Mouse (Mus musculus) liver, embryonic 13.5 days (tissue): ENCODE measurements around the gene Sparcl1. TPM values are rescaled to one million over a fixed set of nuclear protein-coding genes. Genes with fewer than 3 reads are reported as not detected.

Experiments used
- ATAC-seq: fragments of 200-750 bp; cut with Nextera tagmentation; 2 replicates; pipeline ENCODE4 v1.8.0; 2017; ENCODE audit warnings: low read depth, mild to moderate bottlenecking, moderate number of reproducible peaks, moderate library complexity
- DNase-seq: peaks from one replicate; pipeline ENCODE4 v3.0.0; 2022
- H3K27ac ChIP-seq: fragments of 300-500 bp; sonication (generic); 2 replicates; pipeline ENCODE4 v1.5.1; 2015; ENCODE audit warnings: moderate library complexity, mild to moderate bottlenecking, inconsistent platforms
- H3K27me3 ChIP-seq: fragments of 300-500 bp; sonication (generic); 2 replicates; pipeline ENCODE4 v1.6.1; 2015; ENCODE audit warnings: mild to moderate bottlenecking, inconsistent platforms
- H3K36me3 ChIP-seq: fragments of 300-500 bp; sonication (generic); 2 replicates; pipeline ENCODE4 v1.6.1; 2015; ENCODE audit warnings: mild to moderate bottlenecking, inconsistent platforms
- H3K4me1 ChIP-seq: fragments of 300-500 bp; sonication (generic); replicated peaks from 2 replicates; pipeline ENCODE4 v1.6.1; 2015; ENCODE audit warnings: inconsistent platforms
- H3K4me2 ChIP-seq: fragments of 300-500 bp; sonication (generic); 2 replicates; pipeline ENCODE4 v1.6.1; 2015; ENCODE audit warnings: inconsistent platforms, mild to moderate bottlenecking, moderate library complexity
- H3K4me3 ChIP-seq: fragments of 300-500 bp; sonication (generic); replicated peaks from 2 replicates; pipeline ENCODE4 v1.5.1; 2015; ENCODE audit warnings: mild to moderate bottlenecking, inconsistent platforms
- H3K9ac ChIP-seq: fragments of 300-500 bp; sonication (generic); 2 replicates; pipeline ENCODE4 v1.6.1; 2015; ENCODE audit warnings: mild to moderate bottlenecking, inconsistent platforms
- H3K9me3 ChIP-seq: fragments of 300-500 bp; sonication (generic); replicated peaks from 2 replicates; pipeline ENCODE4 v1.6.1; 2016; ENCODE audit warnings: inconsistent platforms
- WGBS: fragments of 180-500 bp; shearing (Covaris S2); methylation state at CpG from one replicate; pipeline ENCODE4 v1.1.7; 2015; ENCODE audit not compliant: insufficient replicate concordance; 5-methylcytosine and 5-hydroxymethylcytosine counted together
- polyA plus RNA-seq: library from polyadenylated mRNA; unstranded; fragments of >200 nt; fragmentation: Nextera tagmentation; extraction: Ambion mirVana; gene quantifications from 2 replicates; pipeline ENCODE4 v1.2.1, GENCODE M21; 2015

The Sparcl1 gene
- polyA plus RNA-seq, 1 experiment from 2014 or later: 2.0 TPM

GRCm38 (mm10) chr5:104085366-104085765 is 28.2 kb downstream of the Sparcl1 start:
- H3K4me3 ChIP-seq: no peak overlapping the region
- no peak overlapping the region for H3K27ac ChIP-seq
- WGBS: 70% methylated on average over 9 of the region's 9 CpGs

GRCm38 (mm10) chr5:104080736-104081135 is 32.8 kb downstream of the Sparcl1 start:
- Histone ChIP-seq H3K27ac (no peak overlapping the region), H3K9ac (no peak overlapping the region), H3K4me2 (no peak overlapping the region), H3K27me3 (peaks cover 30% of the 10 kb centered on the region), H3K4me1 (no peaks in the 10 kb centered on the region), H3K36me3 (no peaks in the 10 kb centered on the region), H3K9me3 (no peaks in the 10 kb centered on the region), H3K4me3 (no peak overlapping the region)
- no peak for ATAC-seq
- WGBS: 61% methylated on average over 6 of the region's 6 CpGs
- DNase-seq: no peak

More at GRCm38 (mm10) chr5:104085366-104085765, 28.2 kb downstream of the Sparcl1 start:
- Histone ChIP-seq H3K4me1 (no peaks in the 10 kb centered on the region), H3K36me3 (no peaks in the 10 kb centered on the region), H3K4me2 (no peak overlapping the region), H3K9ac (no peak overlapping the region), H3K27me3 (no peaks in the 10 kb centered on the region), H3K9me3 (no peaks in the 10 kb centered on the region)
- DNase-seq (no peak), ATAC-seq (no peak)

- DNase-seq (no peak), ATAC-seq (no peak)
- H3K27me3 ChIP-seq: peaks cover 43% of the 10 kb centered on the region
- H3K36me3 ChIP-seq: no peaks in the 10 kb centered on the region
- no peak within 1 kb of the TSS for H3K4me2 ChIP-seq
- peaks cover 4% of the 10 kb centered on the region; the same call in 1 of the 2 replicates for H3K4me1 ChIP-seq
- H3K9ac ChIP-seq: no peak within 1 kb of the TSS
- WGBS: 78% methylated on average over 7 of the region's 7 CpGs
- H3K9me3 ChIP-seq: no peaks in the 10 kb centered on the region
- no peak within 1 kb of the TSS for H3K4me3 ChIP-seq
- H3K27ac ChIP-seq: no peak within 1 kb of the TSS
Measured at GRCm38 (mm10) chr5:104077508-104077907, 36.0 kb downstream of the Sparcl1 start, which contains the start of gene Gm17660. Gm17660 (minus strand) TSS chr5:104077608.

GRCm38 (mm10) chr5:104076361-104076760 is 37.2 kb downstream of the Sparcl1 start:
- H3K27me3 ChIP-seq: peaks cover 43% of the 10 kb centered on the region
- no peak overlapping the region for H3K27ac ChIP-seq
- no peaks in the 10 kb centered on the region for H3K9me3 ChIP-seq
- no peak overlapping the region for H3K9ac ChIP-seq
- H3K4me1 ChIP-seq: peaks cover 6% of the 10 kb centered on the region; the same call in 1 of the 2 replicates
- no peak for DNase-seq
- WGBS: 20% methylated on average over 10 of the region's 10 CpGs
- H3K36me3 ChIP-seq: no peaks in the 10 kb centered on the region
- no peak for ATAC-seq
- no peak overlapping the region for H3K4me3 ChIP-seq
- no peak overlapping the region for H3K4me2 ChIP-seq

GRCm38 (mm10) chr5:104074388-104074787 is 39.1 kb downstream of the Sparcl1 start:
- no peaks in the 10 kb centered on the region for H3K36me3 ChIP-seq
- peaks cover 11% of the 10 kb centered on the region for H3K4me1 ChIP-seq
- H3K27me3 ChIP-seq: peaks cover 37% of the 10 kb centered on the region
- no peak overlapping the region for H3K27ac ChIP-seq
- WGBS: 19% methylated on average over 12 of the region's 12 CpGs
- no peak overlapping the region for H3K4me3 ChIP-seq
- no peak overlapping the region for H3K9ac ChIP-seq
- peak; percentile 37 for DNase-seq
- peak; percentile 44; the same call in 1 of the 2 replicates for ATAC-seq
- no peak overlapping the region for H3K4me2 ChIP-seq
- H3K9me3 ChIP-seq: no peaks in the 10 kb centered on the region

- DNase-seq (no peak), ATAC-seq (peak; percentile 71)
- WGBS: 79% methylated on average over 5 of the region's 5 CpGs
- Histone ChIP-seq H3K27ac (no peak overlapping the region), H3K27me3 (peaks cover 35% of the 10 kb centered on the region), H3K4me2 (no peak overlapping the region), H3K36me3 (no peaks in the 10 kb centered on the region), H3K9ac (no peak overlapping the region), H3K9me3 (no peaks in the 10 kb centered on the region), H3K4me1 (peaks cover 11% of the 10 kb centered on the region), H3K4me3 (no peak overlapping the region)
Measured at GRCm38 (mm10) chr5:104073602-104074001, 39.9 kb downstream of the Sparcl1 start.

- Histone ChIP-seq H3K36me3 (no peaks in the 10 kb centered on the region), H3K4me2 (no peak overlapping the region), H3K27me3 (peaks cover 30% of the 10 kb centered on the region), H3K4me3 (no peak overlapping the region), H3K9ac (no peak overlapping the region), H3K9me3 (no peaks in the 10 kb centered on the region), H3K27ac (no peak overlapping the region), H3K4me1 (peaks cover 11% of the 10 kb centered on the region)
- no peak for DNase-seq
- ATAC-seq: peak; percentile 74
- WGBS: 33% methylated on average over 7 of the region's 8 CpGs
Measured at GRCm38 (mm10) chr5:104072272-104072886, 41.2 kb downstream of the Sparcl1 start.

GRCm38 (mm10) chr5:104071048-104071447 is 42.5 kb downstream of the Sparcl1 start:
- DNase-seq: no peak
- 54% methylated on average over 4 of the region's 4 CpGs for WGBS

GRCm38 (mm10) chr5:104068751-104069150 is 44.8 kb downstream of the Sparcl1 start:
- Histone ChIP-seq H3K9ac (no peak overlapping the region), H3K4me2 (no peak overlapping the region), H3K27me3 (no peaks in the 10 kb centered on the region), H3K36me3 (peaks cover 11% of the 10 kb centered on the region), H3K9me3 (no peaks in the 10 kb centered on the region), H3K4me1 (peaks cover 15% of the 10 kb centered on the region), H3K4me3 (no peak overlapping the region), H3K27ac (no peak overlapping the region)
- WGBS: 73% methylated on average over 7 of the region's 7 CpGs
- ATAC-seq (no peak), DNase-seq (no peak)

More at GRCm38 (mm10) chr5:104071048-104071447, 42.5 kb downstream of the Sparcl1 start:
- Histone ChIP-seq H3K27me3 (peaks cover 16% of the 10 kb centered on the region), H3K9me3 (no peaks in the 10 kb centered on the region), H3K27ac (no peak overlapping the region), H3K4me3 (no peak overlapping the region), H3K4me2 (no peak overlapping the region), H3K4me1 (peaks cover 11% of the 10 kb centered on the region), H3K36me3 (no peaks in the 10 kb centered on the region), H3K9ac (no peak overlapping the region)
- ATAC-seq: peak; percentile 57; the same call in 1 of the 2 replicates

GRCm38 (mm10) chr5:104062773-104063551 is 50.6 kb downstream of the Sparcl1 start:
- H3K4me1 ChIP-seq: peaks cover 32% of the 10 kb centered on the region
- H3K36me3 ChIP-seq: peaks cover 64% of the 10 kb centered on the region
- WGBS: 48% methylated on average over 11 of the region's 11 CpGs
- H3K4me3 ChIP-seq: peak overlapping the region; percentile 16; the same call in 1 of the 2 replicates
- no peaks in the 10 kb centered on the region for H3K27me3 ChIP-seq
- H3K9ac ChIP-seq: peak overlapping the region; percentile 68
- ATAC-seq: peak; percentile 100
- H3K4me2 ChIP-seq: peak overlapping the region; percentile 65
- H3K27ac ChIP-seq: peak overlapping the region; percentile 95
- DNase-seq: peak; percentile 61
- no peaks in the 10 kb centered on the region for H3K9me3 ChIP-seq

GRCm38 (mm10) chr5:104061936-104062772 is 51.4 kb downstream of the Sparcl1 start:
- H3K9ac ChIP-seq: peak overlapping the region; percentile 68
- H3K4me2 ChIP-seq: peak overlapping the region; percentile 65
- H3K27me3 ChIP-seq: no peaks in the 10 kb centered on the region
- ATAC-seq (peak; percentile 68), DNase-seq (no peak)
- WGBS: 79% methylated on average over 13 of the region's 13 CpGs
- H3K36me3 ChIP-seq: peaks cover 70% of the 10 kb centered on the region
- peaks cover 40% of the 10 kb centered on the region for H3K4me1 ChIP-seq
- peak overlapping the region; percentile 95 for H3K27ac ChIP-seq
- H3K4me3 ChIP-seq: peak overlapping the region; percentile 5; the same call in 1 of the 2 replicates
- no peaks in the 10 kb centered on the region for H3K9me3 ChIP-seq
